Mouse (Mus musculus): ENCODE data around the gene Alkal2.

Alkal2 gene

GRCm38 (mm10) chr12:30922401-30922800, 38.3 kb downstream of the Alkal2 start:
- no peak for DNase-seq (ENCODE audit: low spot score in 2 of 2)

DNA sequence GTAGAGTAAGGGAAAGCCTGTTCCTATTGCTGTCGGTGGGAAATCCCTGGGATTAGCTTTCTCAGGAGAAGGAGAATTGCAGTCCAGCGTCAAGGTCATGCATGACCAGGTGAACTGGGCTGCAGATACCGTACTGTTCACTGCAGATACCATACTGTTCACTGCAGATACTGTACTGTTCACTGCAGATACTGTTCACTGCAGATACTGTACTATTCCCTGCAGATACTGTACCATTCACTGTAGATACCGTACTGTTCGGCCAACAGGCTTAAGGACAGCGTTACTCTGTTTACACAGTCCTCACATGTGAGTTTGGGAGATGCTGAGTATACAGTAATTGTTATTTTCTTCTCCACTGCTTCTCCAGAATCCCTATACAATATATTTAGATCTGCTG, 44.1 kb downstream of the Alkal2 start:
- no peak for DNase-seq (ENCODE audit: low spot score in 2 of 2)

GRCm38 (mm10) chr12:30933299-30933698, 49.2 kb downstream of the Alkal2 start:
- DNase-seq (ENCODE audit: low spot score in 2 of 2) = no peak

GRCm38 (mm10) chr12:30936899-30937298, 52.8 kb downstream of the Alkal2 start:
- no peak for DNase-seq (ENCODE audit: low spot score in 2 of 2)

All from urinary bladder, postnatal 36 days (tissue).